Mouse (Mus musculus) right cerebral cortex, postnatal 36 days (tissue): ENCODE data around the gene Strn4.

ENCODE experiments used
- DNase-seq, 2 experiments: peaks; one replicate each; pipeline ENCODE4 v3.0.0; 2022; ENCODE audit warnings: low spot score in 2 of 2, mixed read lengths in 1 of 2

Strn4 gene

DNA sequence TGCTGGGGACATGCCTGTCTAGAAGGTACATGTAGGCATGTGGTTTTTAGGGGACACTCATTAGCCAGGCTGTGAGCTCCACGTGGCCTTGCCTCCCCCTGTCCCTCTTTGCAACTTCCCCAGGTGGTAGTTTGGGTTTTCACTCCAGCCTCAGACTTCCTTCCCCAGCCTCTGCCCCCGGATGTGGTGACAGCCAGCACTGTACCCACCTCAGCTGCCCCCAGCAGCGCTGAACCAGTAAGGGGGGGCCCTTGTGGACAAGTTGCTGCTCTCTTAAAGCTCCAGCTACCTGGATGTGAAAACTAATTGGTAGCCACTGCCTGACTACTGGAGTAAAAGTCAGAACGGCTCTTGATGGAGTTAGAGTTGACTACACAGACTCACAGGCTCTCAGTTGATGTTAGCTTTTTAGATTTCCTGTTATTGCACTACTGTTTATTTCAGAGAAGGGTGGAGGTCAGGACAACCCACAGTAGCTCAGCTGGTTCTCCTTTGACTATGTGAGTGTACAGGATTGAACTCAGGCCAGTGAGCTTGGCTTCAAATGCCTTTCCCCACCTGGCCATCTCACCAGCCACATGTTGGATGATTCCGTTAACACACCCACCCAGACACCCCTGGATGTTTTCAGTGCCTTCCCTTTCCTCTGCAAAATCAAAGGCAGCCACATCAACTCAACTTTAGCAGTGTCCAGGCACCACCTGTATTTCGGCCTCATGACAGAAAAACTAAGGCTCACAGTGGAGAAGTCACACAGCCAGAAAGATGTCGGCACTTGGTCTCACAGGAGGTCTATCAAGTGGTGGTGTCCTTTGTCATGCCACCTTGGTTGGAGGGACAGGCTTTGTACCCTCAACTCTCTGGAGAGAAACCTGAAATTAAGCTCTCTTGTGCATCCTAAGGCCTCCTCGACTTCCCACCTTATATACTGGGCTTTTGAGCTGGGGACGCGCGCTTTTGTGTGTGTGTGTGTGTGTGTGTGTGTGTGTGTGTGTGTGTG lies 26.2 kb downstream of the Strn4 start:
- DNase-seq = no peak

DNA sequence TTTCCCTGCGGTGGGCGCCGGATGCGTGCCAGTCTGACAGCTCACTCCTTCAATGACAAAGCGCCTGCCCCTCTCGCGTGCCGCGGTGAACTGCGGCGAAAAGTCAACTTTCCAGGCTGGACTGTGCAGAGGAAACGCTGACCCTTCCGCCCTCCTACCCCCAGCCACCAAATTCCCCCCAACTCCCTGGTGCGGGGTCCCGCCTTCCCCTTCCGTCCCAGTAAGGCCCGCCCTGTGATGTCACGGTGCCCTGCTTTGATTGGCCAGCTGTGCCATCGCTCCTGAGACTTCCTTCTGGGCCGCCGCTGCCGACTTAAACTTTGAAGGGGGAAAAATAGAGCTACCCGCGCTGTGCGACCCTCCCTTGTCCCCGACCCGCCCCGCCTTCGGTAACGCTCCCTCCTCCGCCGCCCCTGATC lies 27.0 kb downstream of the Strn4 start, which contains the start of gene Prkd2:
Prkd2 (plus strand) TSS at position 258 of the 419 bp plus-strand sequence.
- peak; percentile 82 to 86 for DNase-seq

DNA sequence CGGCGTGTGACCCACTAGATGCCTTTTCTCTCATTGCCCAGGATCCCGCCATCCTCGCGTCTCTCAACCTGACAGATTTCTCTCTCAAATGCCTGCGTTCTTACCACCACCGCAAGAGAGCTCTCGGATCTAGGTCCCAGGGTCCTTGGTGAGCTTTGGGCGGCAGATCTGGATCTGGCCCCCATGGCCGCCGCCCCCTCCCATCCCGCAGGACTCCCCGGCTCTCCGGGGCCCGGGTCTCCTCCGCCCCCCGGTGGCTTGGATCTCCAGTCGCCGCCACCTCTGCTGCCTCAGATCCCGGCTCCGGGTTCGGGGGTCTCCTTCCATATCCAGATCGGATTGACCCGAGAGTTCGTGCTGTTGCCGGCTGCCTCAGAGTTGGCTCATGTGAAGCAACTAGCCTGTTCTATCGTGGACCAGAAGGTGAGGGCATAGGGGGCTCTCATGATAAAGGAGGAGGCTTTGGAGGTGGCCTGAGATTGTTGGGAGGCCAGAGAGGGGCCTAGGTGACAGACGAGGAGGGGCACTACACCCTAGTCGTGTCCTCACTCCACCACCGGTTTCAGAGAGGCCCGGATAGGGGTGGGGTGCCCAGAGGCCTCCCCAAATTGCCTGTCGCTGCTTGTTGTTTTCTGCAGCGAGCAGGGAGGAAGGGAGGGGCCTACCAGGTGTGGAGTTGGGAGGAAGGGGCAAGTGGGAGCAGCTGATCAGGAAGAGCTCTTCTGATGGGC lies 27.9 kb downstream of the Strn4 start:
- DNase-seq = no peak

DNA sequence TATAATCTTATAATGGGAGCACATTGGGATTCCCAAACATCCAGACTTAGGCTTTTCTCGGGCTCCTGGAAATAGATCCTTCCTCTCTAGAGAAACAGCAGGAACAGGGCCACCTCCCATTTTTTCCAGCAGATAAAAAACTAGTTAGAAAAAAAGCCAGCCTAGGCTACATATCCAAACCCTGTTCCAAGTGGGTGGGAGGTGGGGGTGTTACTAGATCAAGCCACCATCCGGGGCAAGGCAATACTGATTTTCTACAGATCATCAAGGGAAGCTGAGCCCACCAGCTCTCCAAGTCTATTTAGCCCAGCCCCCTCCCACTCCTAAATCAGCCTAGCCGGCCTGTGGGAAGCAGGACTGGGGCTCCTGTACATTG lies 29.0 kb downstream of the Strn4 start:
- no peak for DNase-seq

DNA sequence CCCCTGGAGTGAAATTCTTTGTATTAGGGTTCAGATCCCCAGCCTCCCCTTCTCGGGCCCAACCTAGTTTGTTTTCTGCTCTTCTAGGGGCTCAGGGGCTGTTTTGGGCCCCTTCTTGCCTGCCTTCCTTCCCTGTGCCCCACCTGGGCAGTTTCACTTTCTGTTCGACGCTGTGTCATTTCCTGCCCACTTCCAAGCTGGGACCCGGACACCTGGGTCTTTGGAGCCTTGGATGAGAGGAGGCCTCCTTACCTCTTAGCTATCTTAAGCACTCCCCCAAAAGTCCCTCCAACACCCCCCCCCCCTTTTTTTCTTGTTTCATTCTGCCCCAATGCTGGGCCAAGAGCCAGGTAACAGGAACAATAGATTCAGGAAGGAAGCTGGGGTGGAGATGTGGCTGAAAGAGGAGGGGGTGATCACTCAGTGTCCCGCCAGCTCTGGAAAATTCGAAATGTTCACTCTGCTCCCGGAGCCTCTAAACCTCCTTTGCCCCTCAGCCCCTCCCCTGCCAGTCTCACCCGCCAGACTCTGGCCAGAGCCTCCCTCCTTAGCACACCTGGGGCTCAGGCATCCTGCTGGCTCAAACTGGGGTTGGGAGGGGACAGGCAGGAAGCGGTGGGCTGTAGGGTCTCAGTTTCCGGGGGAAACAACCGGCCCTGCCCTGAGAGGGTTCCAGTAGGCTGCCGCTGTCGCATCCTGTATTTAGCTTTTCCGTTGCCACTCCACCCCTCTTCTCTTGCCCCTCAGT lies 29.6 kb downstream of the Strn4 start:
- no peak for DNase-seq

DNA sequence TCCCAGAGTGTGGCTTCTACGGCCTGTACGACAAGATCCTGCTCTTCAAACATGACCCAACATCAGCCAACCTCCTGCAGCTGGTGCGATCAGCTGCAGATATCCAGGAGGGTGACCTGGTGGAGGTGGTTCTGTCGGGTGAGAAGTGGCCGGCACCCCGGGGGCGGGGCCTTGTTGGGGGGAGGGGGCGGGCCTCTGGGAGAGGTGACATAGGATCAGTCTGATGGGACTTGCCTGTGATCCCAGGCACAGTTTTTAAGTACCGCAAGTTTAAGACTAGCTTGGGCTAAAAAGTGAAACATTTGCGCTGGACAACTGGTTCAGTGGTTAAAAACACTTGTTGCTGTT lies 30.1 kb downstream of the Strn4 start:
- no peak for DNase-seq

DNA sequence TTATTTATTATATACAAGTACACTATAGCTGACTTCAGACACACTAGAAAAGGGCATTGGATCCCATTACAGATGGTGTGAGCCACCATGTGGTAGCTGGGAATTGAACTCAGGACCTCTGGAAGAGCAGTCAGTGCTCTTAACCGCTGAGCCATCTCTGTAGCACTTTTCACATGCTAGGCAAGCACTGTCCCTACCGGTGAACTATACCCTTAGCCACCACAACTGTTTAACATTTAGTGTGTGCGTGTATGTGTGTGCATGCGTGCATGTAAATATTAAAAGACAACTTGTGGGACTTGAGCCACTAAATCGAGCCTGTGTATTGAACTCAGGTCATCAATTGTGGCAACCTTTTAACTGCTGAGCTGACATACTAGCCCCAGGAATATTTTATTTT lies 31.1 kb downstream of the Strn4 start:
- no peak for DNase-seq

DNA sequence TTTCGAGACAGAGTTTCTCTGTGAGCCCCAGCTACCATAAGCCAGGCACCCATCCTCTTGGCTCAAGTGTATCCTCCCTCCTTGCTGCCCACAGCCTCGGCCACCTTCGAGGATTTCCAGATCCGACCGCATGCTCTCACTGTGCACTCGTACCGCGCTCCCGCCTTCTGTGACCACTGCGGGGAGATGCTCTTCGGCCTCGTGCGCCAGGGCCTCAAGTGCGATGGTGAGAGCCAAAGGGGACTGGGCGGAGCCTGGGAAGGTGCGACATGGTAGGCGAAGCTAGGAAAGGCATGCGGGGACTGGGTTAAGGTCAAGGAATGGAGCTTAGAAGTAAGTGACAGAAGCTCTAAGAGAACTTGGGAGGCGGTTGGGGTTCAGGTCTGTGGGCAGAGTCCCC lies 31.8 kb downstream of the Strn4 start:
- no peak for DNase-seq

DNA sequence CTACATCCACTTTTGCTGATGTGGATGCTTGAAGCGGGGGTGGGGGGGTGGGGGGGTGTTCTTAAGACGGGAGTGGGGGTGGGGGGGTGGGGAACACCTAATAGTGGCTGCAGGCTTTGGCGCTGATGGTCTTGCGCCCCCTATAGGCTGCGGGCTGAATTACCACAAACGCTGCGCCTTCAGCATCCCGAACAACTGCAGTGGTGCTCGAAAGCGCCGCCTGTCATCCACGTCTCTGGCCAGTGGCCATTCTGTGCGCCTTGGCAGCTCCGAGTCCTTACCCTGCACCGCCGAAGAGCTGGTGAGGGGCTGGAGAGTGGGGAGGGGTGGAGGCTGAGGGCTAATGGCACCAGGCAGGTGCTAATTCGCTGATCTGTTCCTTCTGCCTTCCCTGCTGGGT lies 32.9 kb downstream of the Strn4 start:
- DNase-seq = peak; percentile 66 to 75

DNA sequence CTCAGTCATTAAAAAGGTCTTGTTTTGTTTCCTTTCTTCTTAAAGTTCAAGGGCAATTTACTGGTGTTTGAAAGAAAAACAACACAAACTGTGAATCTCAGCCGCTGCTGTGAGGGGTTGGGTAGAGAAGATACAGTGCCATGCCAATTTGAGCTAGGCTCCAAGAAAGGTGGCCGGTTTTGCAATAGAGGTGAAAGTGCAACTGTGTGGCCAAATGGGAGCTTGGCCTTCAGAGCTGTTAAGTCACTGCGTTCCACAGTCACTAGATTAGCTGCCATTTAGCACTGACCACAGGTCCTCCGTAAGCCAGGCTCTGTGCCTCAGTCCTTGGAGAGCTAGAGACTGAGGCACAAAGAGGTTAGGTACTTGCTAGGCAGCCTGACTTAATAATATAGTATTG lies 35.9 kb downstream of the Strn4 start:
- DNase-seq = no peak

DNA sequence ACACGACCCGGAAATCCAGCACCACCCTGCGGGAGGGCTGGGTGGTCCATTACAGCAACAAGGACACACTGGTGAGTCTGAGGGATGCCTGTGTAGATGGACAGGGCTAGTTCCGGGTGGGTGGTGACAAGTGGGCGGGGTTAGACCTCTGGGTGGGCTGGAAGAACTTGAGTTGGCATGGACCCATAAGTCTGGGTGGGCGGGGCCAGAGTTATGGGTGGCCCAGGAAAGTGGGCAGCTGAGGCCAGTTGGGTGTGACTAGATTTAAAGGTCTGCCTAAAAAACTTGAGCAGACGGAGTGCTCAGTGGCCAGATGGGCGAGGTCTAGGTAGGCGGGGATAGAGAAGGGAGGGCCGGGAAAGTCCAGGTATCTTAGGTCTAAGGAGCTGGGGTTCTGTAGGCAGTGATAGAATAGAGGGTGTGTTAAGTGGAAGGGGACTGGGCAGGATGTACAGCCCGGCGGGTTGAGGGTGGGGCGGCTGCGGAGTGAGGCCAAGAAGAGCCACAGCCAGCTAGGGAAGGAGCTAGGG lies 37.7 kb downstream of the Strn4 start:
- no peak for DNase-seq

DNA sequence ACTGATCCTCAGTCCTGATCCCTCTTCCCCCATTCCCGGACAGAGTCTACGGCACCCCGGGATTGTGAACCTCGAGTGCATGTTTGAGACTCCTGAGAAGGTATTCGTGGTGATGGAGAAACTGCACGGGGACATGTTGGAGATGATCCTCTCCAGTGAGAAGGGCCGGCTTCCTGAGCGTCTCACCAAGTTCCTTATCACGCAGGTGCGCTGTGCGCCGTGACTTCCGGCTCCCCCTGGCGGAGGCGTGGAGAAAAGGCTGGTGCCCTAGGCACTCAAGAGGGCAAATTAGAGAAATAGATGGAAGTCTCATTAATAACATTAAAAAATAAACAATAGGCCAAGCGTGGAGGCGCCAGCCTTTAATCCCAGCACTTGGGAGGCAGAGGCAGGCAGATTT lies 42.6 kb downstream of the Strn4 start:
- DNase-seq = no peak

DNA sequence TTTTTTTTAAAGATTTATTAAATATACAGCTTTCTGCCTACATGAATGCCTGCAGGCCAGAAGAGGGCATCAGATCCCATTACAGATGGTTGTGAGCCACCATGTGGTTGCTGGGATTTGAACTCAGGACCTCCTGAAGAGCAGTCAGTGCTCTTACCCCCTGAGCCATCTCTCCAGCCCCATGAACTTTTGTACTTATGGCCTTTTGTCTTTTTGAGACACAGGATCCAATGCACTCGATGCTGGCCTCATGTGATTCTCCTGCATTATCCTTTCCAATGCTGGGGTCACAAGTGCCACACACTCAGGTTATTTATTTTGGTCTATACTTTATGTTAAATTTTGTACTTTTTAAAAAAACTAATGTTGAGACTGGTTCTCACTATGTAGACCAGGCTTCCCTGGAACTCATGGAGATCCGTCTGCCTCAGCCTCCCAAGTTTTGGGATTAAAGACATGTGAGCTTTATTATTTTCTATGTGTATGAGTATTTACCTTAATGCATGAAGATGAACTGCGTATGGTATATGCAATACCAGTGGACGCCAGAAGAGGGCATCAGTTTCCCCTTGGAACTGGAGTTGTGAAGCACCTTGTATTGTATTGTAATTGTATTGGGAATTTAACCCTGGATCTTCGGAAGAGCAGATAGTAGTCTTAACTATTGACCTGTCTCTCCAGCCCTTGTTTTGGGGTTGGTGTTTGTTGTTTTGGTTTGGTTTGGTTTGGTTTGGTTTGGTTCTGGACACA lies 44.4 kb downstream of the Strn4 start:
- DNase-seq = no peak

DNA sequence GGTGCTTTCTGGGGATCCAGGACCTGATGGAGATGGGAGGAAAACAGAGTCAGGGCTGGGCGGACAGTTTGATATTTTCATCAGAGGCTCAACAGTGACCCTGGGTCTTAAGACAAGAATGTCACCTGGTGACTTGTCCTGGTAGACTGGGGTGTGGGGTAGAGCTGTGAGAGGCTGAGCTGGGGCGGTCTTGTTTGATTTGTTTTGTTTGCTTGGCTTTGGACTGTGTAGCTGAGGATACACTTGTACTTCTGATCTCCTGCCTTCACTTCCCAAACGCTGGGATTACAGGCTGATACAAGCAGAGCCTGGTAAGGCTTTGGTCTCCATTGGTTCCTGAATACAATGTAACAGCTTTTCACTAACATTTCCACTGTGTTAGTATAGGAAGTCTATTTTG lies 51.8 kb downstream of the Strn4 start:
- DNase-seq = no peak

DNA sequence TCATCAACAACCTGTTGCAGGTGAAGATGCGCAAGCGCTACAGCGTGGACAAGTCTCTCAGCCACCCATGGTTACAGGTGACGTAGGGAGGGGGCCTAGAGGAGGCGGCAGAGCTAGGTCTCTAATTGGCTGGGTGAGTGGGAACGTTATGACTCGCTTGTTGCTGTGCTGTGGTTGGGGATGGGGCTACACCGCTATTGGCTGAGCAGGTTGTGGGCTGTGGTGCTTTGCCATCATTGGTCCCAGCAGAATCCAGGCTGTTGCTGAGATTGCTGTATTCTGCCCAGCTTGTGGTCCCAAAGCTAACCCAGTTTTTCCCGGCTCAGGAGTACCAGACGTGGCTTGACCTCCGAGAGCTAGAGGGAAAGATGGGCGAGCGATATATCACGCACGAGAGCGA lies 53.8 kb downstream of the Strn4 start:
- DNase-seq = peak; percentile 92 to 97

DNA sequence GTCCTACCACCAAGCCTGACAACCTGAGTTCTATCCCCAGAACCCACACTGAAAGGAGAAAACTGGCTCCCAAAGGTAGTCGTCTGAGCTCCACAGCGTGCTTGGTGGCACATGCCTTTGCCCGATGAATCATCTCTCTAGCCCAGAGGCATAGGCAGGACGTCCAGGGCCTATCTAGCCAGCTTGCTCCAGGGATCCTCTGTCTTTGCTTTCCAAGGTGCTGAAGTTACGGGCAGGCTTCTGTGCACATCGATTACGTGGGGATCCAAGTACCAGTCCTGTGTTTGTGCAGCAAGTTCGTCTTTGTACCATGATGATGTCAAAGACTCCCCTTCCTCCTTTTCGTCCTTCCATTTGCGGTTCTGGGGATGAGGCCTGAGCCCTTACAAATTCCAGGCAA lies 55.9 kb downstream of the Strn4 start:
- no peak for DNase-seq

DNA sequence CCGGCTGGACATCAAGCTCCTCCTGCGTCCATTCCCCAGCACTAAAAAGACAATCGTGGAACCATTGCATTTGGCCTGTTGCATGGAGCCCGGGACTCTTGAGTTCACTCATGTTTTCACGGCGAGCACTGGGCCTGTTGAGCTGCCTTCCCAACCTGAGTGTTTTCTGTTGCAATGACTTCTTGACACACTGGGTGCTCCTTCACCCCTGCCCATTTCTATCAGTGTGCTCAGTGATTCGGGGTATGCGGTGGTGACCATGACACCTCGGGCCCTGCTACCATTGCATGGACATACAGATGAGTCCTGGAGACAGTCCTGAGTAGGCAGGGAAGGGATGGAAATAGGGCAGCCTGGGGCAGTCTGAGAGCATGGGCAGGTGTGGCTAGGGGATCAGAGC lies 56.8 kb downstream of the Strn4 start:
- no peak for DNase-seq

DNA sequence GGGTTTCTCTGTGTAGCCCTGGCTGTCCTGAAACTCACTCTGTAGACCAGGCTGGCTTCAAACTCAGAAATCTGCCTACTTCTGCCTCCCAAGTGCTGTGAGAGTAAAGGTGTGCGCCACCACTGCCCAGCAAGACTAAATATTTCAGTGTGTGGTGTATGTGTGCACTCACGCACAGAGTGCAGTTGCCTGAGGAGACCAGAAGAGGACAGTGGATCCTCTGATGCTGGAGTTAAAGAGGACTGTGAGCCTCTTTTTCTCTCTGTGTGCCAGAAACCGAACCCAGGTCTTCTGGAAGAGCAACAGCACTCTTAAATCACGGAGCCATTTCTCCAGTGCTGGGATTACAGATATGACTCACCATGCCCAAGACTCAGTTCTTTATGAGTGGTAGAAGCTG lies 57.7 kb downstream of the Strn4 start:
- no peak for DNase-seq

DNA sequence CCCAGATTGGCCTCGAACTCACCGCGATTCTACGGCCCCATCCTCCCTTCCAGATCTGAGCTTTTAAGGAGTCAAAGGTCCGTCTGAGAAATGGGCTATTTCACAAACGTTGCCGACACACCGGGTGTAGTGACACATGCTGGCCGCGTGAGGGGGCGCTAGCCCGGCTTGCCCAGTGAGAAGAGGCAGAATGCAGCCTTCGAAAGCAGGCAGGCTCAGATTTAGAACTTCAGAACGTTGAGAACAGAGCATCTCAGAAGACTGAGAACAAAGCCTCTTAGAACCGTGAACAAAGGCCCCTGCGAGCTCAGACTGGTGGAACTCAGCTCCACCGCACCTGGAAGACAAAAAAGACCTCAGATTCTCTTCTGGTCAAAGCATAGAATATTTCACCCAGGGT lies 58.5 kb downstream of the Strn4 start:
- DNase-seq = peak in 1 of 2 experiments; percentile 74

DNA sequence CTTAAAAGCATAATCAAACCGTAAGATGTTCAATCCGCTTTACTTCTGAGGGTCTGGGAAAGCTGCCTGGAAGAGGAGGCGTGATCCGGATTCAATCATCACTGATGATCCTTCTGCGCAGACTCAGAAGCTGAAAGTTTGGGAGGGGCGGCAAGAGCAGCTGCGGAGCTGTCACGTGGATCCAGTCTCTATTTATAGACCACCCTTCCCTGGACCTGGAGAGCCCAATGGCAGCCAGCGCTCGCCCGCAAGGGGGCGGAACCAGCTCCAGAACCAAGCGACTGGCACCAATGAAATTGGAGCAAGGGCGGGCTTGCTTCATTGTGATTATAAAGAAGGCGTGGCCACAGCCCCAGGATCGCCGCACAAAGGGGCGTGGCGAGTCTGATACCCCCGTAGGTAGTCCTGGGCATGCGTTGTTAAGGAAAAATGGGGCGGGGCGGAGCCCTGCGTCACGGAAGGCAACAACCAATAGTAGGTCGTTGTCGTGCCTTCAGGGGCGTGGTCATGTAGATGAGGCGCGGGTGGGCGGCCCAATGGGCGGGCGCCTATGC lies 59.1 kb downstream of the Strn4 start:
- peak; percentile 100 for DNase-seq

DNA sequence AGATGAGACGGTGACA lies 59.4 kb downstream of the Strn4 start, which contains the start of gene Dact3:
Dact3 (plus strand) TSS at position 8 of the 16 bp plus-strand sequence.
- DNase-seq = no peak

DNA sequence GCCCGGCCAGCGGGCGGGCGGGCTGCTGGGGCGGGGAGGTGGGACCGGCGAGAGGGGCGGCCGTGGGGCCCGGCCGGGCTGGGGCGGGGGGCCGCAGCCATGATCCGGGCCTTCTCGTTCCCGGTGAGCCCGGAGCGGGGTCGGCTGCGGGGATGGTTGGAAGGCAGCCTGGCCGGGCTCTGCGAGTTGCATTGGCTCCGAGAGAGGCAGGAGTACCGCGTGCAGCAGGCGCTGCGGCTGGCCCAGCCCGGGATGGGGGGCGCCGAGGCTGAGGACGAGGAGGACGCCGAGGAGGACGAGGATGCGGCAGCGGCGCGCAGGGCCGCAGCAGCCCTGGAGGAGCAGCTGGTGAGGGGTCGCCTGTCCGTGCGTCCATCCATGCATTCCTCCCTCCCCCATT lies 59.6 kb downstream of the Strn4 start:
- DNase-seq = no peak
